Mouse (Mus musculus): ENCODE measurements at regions not wholly inside any gene's neighbourhood (a gene's known extent, or its start where the extent isn't known, plus 50 kb on each side); places are given as distances from the start of the nearest gene placed in this dataset.

DNA sequence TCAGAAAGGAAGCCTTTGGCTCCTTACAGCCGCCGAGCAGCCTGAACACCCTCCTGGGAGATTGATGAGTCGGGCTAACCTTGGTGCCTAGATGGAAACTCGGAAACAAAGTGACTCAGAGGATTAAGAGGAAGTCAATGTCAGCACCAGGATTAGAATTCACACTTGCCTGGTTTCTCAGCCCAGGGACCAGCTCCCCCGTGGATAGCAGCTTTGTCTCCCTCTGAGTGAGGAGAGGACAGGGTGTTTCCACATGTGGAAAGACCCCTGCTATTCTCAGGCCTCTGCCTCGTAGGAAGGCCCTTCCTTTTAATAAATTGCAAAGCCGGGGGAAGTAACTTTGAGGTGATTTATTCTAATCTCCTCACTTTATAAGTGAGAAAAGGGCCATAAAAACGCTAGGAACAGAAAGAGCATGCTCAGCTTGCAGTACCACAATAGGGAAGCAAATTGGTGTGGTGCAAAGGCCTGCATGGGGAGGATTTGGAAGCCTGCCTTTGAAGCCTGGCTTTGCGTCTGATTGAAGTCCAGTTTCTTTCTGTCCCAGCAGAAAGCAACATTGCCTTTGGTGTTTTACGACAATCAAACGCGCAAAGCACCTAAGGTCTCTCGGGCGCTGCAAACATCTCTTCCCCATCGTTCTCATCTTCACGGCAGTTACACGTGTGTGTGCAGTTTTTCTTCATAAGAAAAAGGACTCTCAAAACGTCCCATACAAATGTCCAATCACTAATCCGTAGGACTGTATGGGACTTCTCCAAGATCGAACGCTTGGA, 242.8 kb downstream of the Ndfip2 start:
- DNase-seq (ENCODE audit: low read depth) = no peak

DNA sequence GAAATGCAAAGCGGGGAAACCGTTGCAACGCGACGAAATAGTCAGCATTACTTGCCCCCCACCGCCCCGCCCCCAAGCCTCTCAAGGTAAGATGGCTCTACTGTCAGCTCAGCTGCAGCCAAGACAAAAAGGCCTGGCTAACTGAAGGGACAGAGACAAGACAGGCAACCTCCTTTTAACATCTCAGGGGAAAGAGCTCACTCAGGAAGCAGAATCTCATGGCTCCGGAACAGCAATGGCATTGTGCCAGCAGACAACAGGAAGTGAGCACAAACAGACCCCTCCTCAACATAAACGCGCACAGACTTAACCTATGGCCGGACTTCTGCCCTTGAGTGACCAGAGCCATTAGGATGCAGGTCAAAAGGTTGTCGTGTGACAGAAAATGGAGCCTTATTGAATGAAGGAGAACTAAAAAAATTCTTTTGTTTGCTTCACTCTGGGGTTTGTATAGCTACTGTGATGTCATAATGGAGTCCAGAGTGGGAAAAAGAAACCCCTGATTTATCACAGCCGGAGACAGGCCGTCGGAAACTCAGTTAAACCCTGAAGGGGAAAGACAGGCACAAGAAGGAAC, 241.0 kb downstream of the Ndfip2 start:
- no peak for DNase-seq (ENCODE audit: low read depth)

- DNase-seq (ENCODE audit: low read depth) = no peak
These were observed 240.0 kb downstream of the Ndfip2 start for GRCm38 (mm10) chr14:105498155-105498906.

GRCm38 (mm10) chr14:105495161-105495560, 236.8 kb downstream of the Ndfip2 start:
- DNase-seq (ENCODE audit: low read depth) = no peak

- DNase-seq (ENCODE audit: low read depth) = no peak
These were observed 236.0 kb downstream of the Ndfip2 start for GRCm38 (mm10) chr14:105494415-105494814.

GRCm38 (mm10) chr14:105490158-105490557, 231.8 kb downstream of the Ndfip2 start:
- DNase-seq (ENCODE audit: low read depth) = no peak

GRCm38 (mm10) chr14:105483352-105484083, 225.1 kb downstream of the Ndfip2 start:
- DNase-seq (ENCODE audit: low read depth) = no peak

- no peak for DNase-seq (ENCODE audit: low read depth)
These were observed 224.4 kb downstream of the Ndfip2 start for GRCm38 (mm10) chr14:105482644-105483351.

GRCm38 (mm10) chr14:105480048-105480447, 221.7 kb downstream of the Ndfip2 start:
- no peak for DNase-seq (ENCODE audit: low read depth)

- no peak for DNase-seq (ENCODE audit: low read depth)
These were observed 216.7 kb downstream of the Ndfip2 start for GRCm38 (mm10) chr14:105474991-105475553.

- DNase-seq (ENCODE audit: low read depth) = no peak
These were observed 190.6 kb downstream of the Ndfip2 start for GRCm38 (mm10) chr14:105448919-105449458.

GRCm38 (mm10) chr14:105447088-105447487, 188.7 kb downstream of the Ndfip2 start:
- DNase-seq (ENCODE audit: low read depth) = no peak

DNA sequence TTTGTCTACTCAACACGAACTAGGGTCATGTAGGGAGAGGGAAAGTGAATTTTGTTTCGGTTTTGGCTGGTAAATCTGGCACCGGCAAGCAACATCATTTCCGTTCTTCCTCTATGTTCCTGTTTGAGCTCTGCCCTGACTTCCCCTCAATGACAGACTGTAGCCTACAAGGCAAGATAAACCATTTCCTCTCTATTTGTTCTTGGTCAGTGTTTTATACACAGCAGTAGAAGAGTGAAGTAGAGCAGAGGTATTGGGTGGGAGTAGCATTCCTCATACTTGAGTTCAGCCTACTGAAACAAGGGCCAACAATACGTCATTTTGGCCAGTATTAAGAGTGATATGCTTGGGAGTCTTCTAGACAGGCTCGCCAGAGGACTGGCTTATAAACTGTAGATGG, 177.0 kb downstream of the Ndfip2 start:
- DNase-seq (ENCODE audit: low read depth) = no peak

GRCm38 (mm10) chr14:105433456-105433855, 175.1 kb downstream of the Ndfip2 start:
- no peak for DNase-seq (ENCODE audit: low read depth)

DNA sequence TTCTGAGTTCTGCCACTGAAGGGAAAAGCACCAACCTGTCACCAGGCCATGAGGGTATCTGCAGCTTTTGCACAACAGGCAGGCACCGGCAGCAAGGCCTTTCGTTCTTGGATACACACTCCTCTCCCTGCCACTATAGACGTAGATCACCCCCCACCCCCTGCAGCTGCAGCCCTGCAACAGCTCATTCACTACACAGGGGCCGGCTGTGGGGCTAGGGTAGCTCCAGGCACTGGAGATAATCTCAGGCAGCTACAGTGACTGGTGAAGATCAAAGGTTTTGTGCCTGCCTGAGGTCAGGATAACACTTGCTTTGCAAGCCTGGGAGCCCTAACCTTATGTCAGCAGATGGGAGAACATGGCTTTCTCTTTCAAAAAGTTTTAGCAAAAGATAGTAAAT, 174.3 kb downstream of the Ndfip2 start:
- no peak for DNase-seq (ENCODE audit: low read depth)

GRCm38 (mm10) chr14:105431584-105431983, 173.2 kb downstream of the Ndfip2 start:
- no peak for DNase-seq (ENCODE audit: low read depth)

- DNase-seq (ENCODE audit: low read depth) = no peak
These were observed 171.4 kb downstream of the Ndfip2 start for GRCm38 (mm10) chr14:105429664-105430257.

DNA sequence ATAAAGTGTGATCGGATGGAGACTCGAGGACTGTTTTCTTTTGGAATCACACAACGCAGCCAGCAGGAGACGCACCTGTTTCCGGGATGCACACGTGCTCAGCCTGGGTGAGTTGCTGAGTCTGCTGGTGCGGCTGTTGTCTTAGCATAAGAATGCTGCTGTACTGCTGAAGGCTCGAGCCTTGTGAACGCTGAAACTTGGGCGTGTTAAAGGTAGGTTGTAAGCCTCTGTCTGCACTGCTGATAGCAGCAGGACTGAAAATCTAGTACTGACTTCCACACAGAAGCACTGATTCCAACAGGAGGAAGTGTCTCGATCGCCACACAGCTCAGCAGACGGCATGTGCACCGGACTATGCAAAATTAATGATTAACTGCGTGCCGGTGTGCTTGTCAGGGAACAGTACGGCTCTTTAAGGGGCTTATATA, 169.1 kb downstream of the Ndfip2 start:
- DNase-seq (ENCODE audit: low read depth) = no peak

- no peak for DNase-seq (ENCODE audit: low read depth)
These were observed 168.4 kb downstream of the Ndfip2 start for GRCm38 (mm10) chr14:105426597-105427334.

- DNase-seq (ENCODE audit: low read depth) = no peak
These were observed 159.6 kb downstream of the Ndfip2 start for GRCm38 (mm10) chr14:105417967-105418366.
